Mouse (Mus musculus) splenic B cell, adult 2 months (primary cell): ENCODE measurements at regions not wholly inside any gene's neighbourhood (a gene's known extent, or its start where the extent isn't known, plus 50 kb on each side); places are given as distances from the start of the nearest gene placed in this dataset.

Experiments
- DNase-seq: peaks from one replicate; pipeline ENCODE4 v3.0.0-alpha.2; 2011; ENCODE audit warnings: low read depth, low spot score
- H3K27me3 ChIP-seq: 2 replicates; pipeline ENCODE4 v1.6.1; 2012; ENCODE audit warnings: mild to moderate bottlenecking, low read length, moderate library complexity, mixed read lengths; ENCODE audit not compliant: control insufficient read depth, poor library complexity, insufficient read depth, severe bottlenecking
- H3K36me3 ChIP-seq: 2 replicates; pipeline ENCODE4 v1.6.1; 2012; ENCODE audit warnings: mild to moderate bottlenecking, low read length, moderate library complexity, mixed read lengths; ENCODE audit not compliant: control insufficient read depth, poor library complexity, insufficient read depth, severe bottlenecking

- H3K27me3 ChIP-seq = no peaks in the 10 kb centered on the region
- DNase-seq = peak; percentile 57
- H3K36me3 ChIP-seq = no peaks in the 10 kb centered on the region
Observed at GRCm38 (mm10) chr1:13500456-13500855, 2086.6 kb downstream of the A830018L16Rik start.

GRCm38 (mm10) chr1:13501938-13502337 lies 2088.0 kb downstream of the A830018L16Rik start:
- no peaks in the 10 kb centered on the region for H3K27me3 ChIP-seq

GRCm38 (mm10) chr1:13513761-13514160 lies 2099.9 kb downstream of the A830018L16Rik start:
- H3K36me3 ChIP-seq = no peaks in the 10 kb centered on the region
- DNase-seq = peak; percentile 74
- no peaks in the 10 kb centered on the region for H3K27me3 ChIP-seq

More at GRCm38 (mm10) chr1:13501938-13502337, 2088.0 kb downstream of the A830018L16Rik start:
- no peaks in the 10 kb centered on the region for H3K36me3 ChIP-seq
- DNase-seq = no peak
